Mouse (Mus musculus) forebrain, embryonic 13.5 days (tissue): Measurements from ENCODE around the gene Smndc1. TPM values are rescaled to one million over a fixed set of nuclear protein-coding genes. Genes with fewer than 3 reads are reported as not detected.

Experiments used
- ATAC-seq: fragments of 200-750 bp; cut with Nextera tagmentation; 2 replicates; pipeline ENCODE4 v1.8.0; 2017
- H3K27ac ChIP-seq: fragments of 300-500 bp; sonication (generic); 2 replicates; pipeline ENCODE4 v1.5.1; 2015; ENCODE audit warnings: inconsistent platforms, mild to moderate bottlenecking, moderate library complexity
- H3K27me3 ChIP-seq: fragments of 300-500 bp; sonication (generic); 2 replicates; pipeline ENCODE4 v1.6.1; 2015; ENCODE audit warnings: mild to moderate bottlenecking, inconsistent platforms
- H3K36me3 ChIP-seq: fragments of 300-500 bp; sonication (generic); 2 replicates; pipeline ENCODE4 v1.6.1; 2015; ENCODE audit warnings: mild to moderate bottlenecking, inconsistent platforms; ENCODE audit not compliant: poor library complexity, severe bottlenecking
- H3K4me1 ChIP-seq: fragments of 300-500 bp; sonication (generic); 2 replicates; pipeline ENCODE4 v1.6.1; 2015; ENCODE audit warnings: inconsistent platforms
- H3K4me2 ChIP-seq: fragments of 300-500 bp; sonication (generic); 2 replicates; pipeline ENCODE4 v1.6.1; 2015; ENCODE audit warnings: inconsistent platforms, mild to moderate bottlenecking, moderate library complexity
- H3K4me3 ChIP-seq: fragments of 300-500 bp; sonication (generic); 2 replicates; pipeline ENCODE4 v1.5.1; 2015; ENCODE audit warnings: mild to moderate bottlenecking, inconsistent platforms
- H3K9ac ChIP-seq: fragments of 300-500 bp; sonication (generic); 2 replicates; pipeline ENCODE4 v1.6.1; 2015; ENCODE audit warnings: mild to moderate bottlenecking, inconsistent platforms
- H3K9me3 ChIP-seq: fragments of 300-500 bp; sonication (generic); replicated peaks from 2 replicates; pipeline ENCODE4 v1.6.1; 2016; ENCODE audit warnings: inconsistent platforms
- WGBS: fragments of 180-500 bp; shearing (Covaris S2); methylation state at CpG from one replicate; pipeline ENCODE4 v1.1.7; 2015; 5-methylcytosine and 5-hydroxymethylcytosine counted together
- polyA plus RNA-seq: library from polyadenylated mRNA; unstranded; fragments of >200 nt; fragmentation: Nextera tagmentation; extraction: Ambion mirVana; gene quantifications from 2 replicates; pipeline ENCODE4 v1.2.1, GENCODE M21; 2015

Gene Smndc1
- polyA plus RNA-seq, 1 experiment from 2014 or later, result 50.9 TPM

- Histone ChIP-seq H3K36me3 (no peaks in the 10 kb centered on the region), H3K9ac (no peak overlapping the region), H3K9me3 (no peaks in the 10 kb centered on the region), H3K27ac (no peak overlapping the region), H3K4me3 (no peak overlapping the region), H3K4me2 (no peak overlapping the region), H3K4me1 (peaks cover 17% of the 10 kb centered on the region), H3K27me3 (no peaks in the 10 kb centered on the region)
- WGBS, result 19% methylated on average over 7 of the region's 7 CpGs
- ATAC-seq, result no peak
Measured at GRCm38 (mm10) chr19:53394552-53394951, 4.2 kb upstream of the Smndc1 start.

DNA sequence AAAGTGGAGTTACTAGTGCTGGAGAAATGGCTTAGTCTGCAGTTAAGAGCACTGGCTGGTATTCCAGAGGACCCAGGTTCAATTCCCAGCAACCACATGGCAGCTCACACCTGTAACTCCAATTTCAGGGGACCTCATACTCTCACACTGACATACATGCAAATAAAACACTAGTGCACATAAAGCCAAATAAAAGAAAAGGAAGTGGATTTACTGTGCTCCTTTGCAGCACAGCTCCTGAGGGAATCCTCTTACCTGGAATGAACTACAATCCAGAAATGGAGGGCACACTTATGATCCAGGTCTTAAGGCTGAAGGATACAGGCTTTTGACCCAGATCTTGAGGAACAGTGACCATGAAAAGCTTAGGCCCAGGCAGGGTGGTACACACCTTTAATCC is 3.3 kb upstream of the Smndc1 start:
- H3K9me3 ChIP-seq, result no peaks in the 10 kb centered on the region
- H3K4me1 ChIP-seq, result peaks cover 24% of the 10 kb centered on the region
- no peak overlapping the region for H3K9ac ChIP-seq
- H3K4me3 ChIP-seq, result no peak overlapping the region
- no peak for ATAC-seq
- H3K36me3 ChIP-seq, result peaks cover 3% of the 10 kb centered on the region; the same call in 1 of the 2 replicates
- no peak overlapping the region for H3K27ac ChIP-seq
- no peak overlapping the region for H3K4me2 ChIP-seq
- no peaks in the 10 kb centered on the region for H3K27me3 ChIP-seq

GRCm38 (mm10) chr19:53392781-53393343 is 2.5 kb upstream of the Smndc1 start:
- peaks cover 11% of the 10 kb centered on the region for H3K36me3 ChIP-seq
- H3K9ac ChIP-seq, result no peak overlapping the region
- no peak for ATAC-seq
- H3K9me3 ChIP-seq, result no peaks in the 10 kb centered on the region
- H3K4me2 ChIP-seq, result no peak overlapping the region
- no peak overlapping the region for H3K27ac ChIP-seq
- peaks cover 29% of the 10 kb centered on the region for H3K4me1 ChIP-seq
- no peak overlapping the region for H3K4me3 ChIP-seq
- H3K27me3 ChIP-seq, result no peaks in the 10 kb centered on the region
- 68% methylated on average over 8 of the region's 8 CpGs for WGBS

DNA sequence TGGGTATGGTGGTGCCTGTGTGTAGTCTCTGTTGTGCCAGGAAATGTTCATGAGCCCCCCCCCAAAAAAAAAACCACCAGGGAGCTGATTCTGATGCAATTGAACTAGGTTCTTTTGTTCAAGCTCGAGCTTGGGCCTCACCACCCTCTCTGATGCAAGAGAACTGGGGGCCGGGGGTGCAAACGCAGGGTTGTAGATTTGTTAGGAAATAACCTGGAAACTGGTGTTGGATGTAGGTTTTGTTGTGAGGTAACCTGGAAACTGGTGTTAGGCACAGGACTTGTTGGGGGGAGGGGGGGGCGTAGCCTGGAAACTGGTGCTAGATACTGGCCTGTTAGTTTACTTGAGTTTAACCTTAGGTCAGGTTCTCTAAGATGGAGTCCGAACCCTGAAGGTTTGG is 1.4 kb upstream of the Smndc1 start:
- Histone ChIP-seq H3K4me1 (peaks cover 35% of the 10 kb centered on the region), H3K9me3 (no peaks in the 10 kb centered on the region), H3K27me3 (no peaks in the 10 kb centered on the region), H3K4me3 (peak overlapping the region; percentile 99; the same call in 1 of the 2 replicates), H3K36me3 (peaks cover 22% of the 10 kb centered on the region), H3K4me2 (peak overlapping the region; percentile 79), H3K27ac (no peak overlapping the region), H3K9ac (peak overlapping the region; percentile 82; the same call in 1 of the 2 replicates)
- ATAC-seq, result no peak
- 80% methylated on average over 5 of the region's 5 CpGs for WGBS

DNA sequence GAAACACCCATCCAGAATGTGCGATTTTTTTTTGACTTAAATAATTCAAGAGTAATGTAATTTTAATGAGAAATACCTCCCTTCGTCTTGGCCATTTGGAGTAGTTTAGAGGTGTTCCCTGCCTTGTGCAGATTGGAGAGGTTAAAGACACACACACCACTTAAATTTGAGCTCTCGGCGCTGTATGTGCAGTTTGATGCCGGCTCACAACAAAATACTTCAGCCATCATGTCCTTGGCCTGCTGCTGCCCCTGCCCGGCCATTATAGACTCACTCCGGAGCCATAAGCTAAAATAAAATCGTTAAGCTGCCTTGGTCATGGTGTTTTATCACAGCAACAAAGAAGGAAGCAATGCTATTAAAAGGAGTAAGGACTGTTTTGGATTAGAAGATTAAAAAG is 1.0 kb upstream of the Smndc1 start:
- Histone ChIP-seq H3K27ac (no peak overlapping the region), H3K4me3 (peak overlapping the region; percentile 99), H3K27me3 (no peaks in the 10 kb centered on the region), H3K36me3 (peaks cover 24% of the 10 kb centered on the region), H3K4me1 (peaks cover 35% of the 10 kb centered on the region), H3K4me2 (peak overlapping the region; percentile 79), H3K9ac (peak overlapping the region; percentile 82), H3K9me3 (no peaks in the 10 kb centered on the region)
- ATAC-seq, result no peak
- 46% methylated on average over 8 of the region's 8 CpGs for WGBS

- WGBS, result under 1% methylated on average over 56 of the region's 59 CpGs
- H3K9ac ChIP-seq, result peak overlapping the region; percentile 99
- peak overlapping the region; percentile 97 for H3K27ac ChIP-seq
- H3K4me2 ChIP-seq, result peak overlapping the region; percentile 80
- peak; percentile 88 for ATAC-seq
- peaks cover 33% of the 10 kb centered on the region for H3K36me3 ChIP-seq
- peak overlapping the region; percentile 99 for H3K4me3 ChIP-seq
- H3K27me3 ChIP-seq, result no peaks in the 10 kb centered on the region
- H3K9me3 ChIP-seq, result no peaks in the 10 kb centered on the region
- H3K4me1 ChIP-seq, result peaks cover 35% of the 10 kb centered on the region
Measured at GRCm38 (mm10) chr19:53389851-53390431, 437 bp downstream of the Smndc1 start.

GRCm38 (mm10) chr19:53389417-53389816 is 961 bp downstream of the Smndc1 start:
- ATAC-seq, result no peak
- Histone ChIP-seq H3K36me3 (peaks cover 37% of the 10 kb centered on the region), H3K4me2 (peak overlapping the region; percentile 80), H3K9me3 (no peaks in the 10 kb centered on the region), H3K4me3 (peak overlapping the region; percentile 99), H3K27ac (0 out of 2 replicates have a peak overlapping the region, but pooled peaks have one; percentile 97), H3K9ac (peak overlapping the region; percentile 99), H3K27me3 (no peaks in the 10 kb centered on the region), H3K4me1 (peaks cover 34% of the 10 kb centered on the region)
- 27% methylated on average over 6 of the region's 6 CpGs for WGBS

- Histone ChIP-seq H3K4me2 (no peak overlapping the region), H3K9me3 (no peaks in the 10 kb centered on the region), H3K27ac (no peak overlapping the region), H3K9ac (no peak overlapping the region), H3K27me3 (no peaks in the 10 kb centered on the region), H3K4me1 (peaks cover 8% of the 10 kb centered on the region; the same call in 1 of the 2 replicates), H3K36me3 (peaks cover 82% of the 10 kb centered on the region), H3K4me3 (no peak overlapping the region)
- ATAC-seq, result no peak
- WGBS, result 95% methylated on average over 15 of the region's 15 CpGs
Measured at GRCm38 (mm10) chr19:53383336-53383735, 7.0 kb downstream of the Smndc1 start.

GRCm38 (mm10) chr19:53378421-53378820 is 12.0 kb downstream of the Smndc1 start:
- Histone ChIP-seq H3K4me1 (no peaks in the 10 kb centered on the region), H3K9ac (no peak overlapping the region), H3K27me3 (no peaks in the 10 kb centered on the region), H3K4me3 (no peak overlapping the region), H3K27ac (no peak overlapping the region), H3K4me2 (no peak overlapping the region), H3K36me3 (peaks cover 79% of the 10 kb centered on the region), H3K9me3 (no peaks in the 10 kb centered on the region)
- no peak for ATAC-seq
- 95% methylated on average over 10 of the region's 10 CpGs for WGBS

GRCm38 (mm10) chr19:53377652-53378051 is 12.7 kb downstream of the Smndc1 start:
- Histone ChIP-seq H3K36me3 (peaks cover 75% of the 10 kb centered on the region), H3K9ac (no peak overlapping the region), H3K4me3 (no peak overlapping the region), H3K4me1 (no peaks in the 10 kb centered on the region), H3K4me2 (no peak overlapping the region), H3K27me3 (no peaks in the 10 kb centered on the region), H3K9me3 (no peaks in the 10 kb centered on the region), H3K27ac (no peak overlapping the region)
- 91% methylated on average over 8 of the region's 8 CpGs for WGBS
- no peak for ATAC-seq

- Histone ChIP-seq H3K27me3 (no peaks in the 10 kb centered on the region), H3K27ac (no peak overlapping the region), H3K36me3 (peaks cover 74% of the 10 kb centered on the region), H3K9me3 (no peaks in the 10 kb centered on the region), H3K4me3 (no peak overlapping the region), H3K9ac (no peak overlapping the region), H3K4me2 (no peak overlapping the region), H3K4me1 (no peaks in the 10 kb centered on the region)
- WGBS, result 93% methylated on average over 9 of the region's 9 CpGs
- no peak for ATAC-seq
Measured at GRCm38 (mm10) chr19:53375816-53376215, 14.6 kb downstream of the Smndc1 start.

- H3K9me3 ChIP-seq, result no peaks in the 10 kb centered on the region
- H3K9ac ChIP-seq, result no peak overlapping the region
- H3K4me3 ChIP-seq, result no peak overlapping the region
- WGBS, result 96% methylated on average over 6 of the region's 6 CpGs
- H3K4me2 ChIP-seq, result no peak overlapping the region
- no peaks in the 10 kb centered on the region for H3K27me3 ChIP-seq
- no peak for ATAC-seq
- H3K4me1 ChIP-seq, result no peaks in the 10 kb centered on the region
- no peak overlapping the region for H3K27ac ChIP-seq
- H3K36me3 ChIP-seq, result peaks cover 71% of the 10 kb centered on the region
Measured at GRCm38 (mm10) chr19:53375299-53375698, 15.1 kb downstream of the Smndc1 start.

- no peak overlapping the region for H3K4me2 ChIP-seq
- no peak for ATAC-seq
- H3K27me3 ChIP-seq, result no peaks in the 10 kb centered on the region
- H3K4me1 ChIP-seq, result peaks cover 5% of the 10 kb centered on the region; the same call in 1 of the 2 replicates
- peaks cover 62% of the 10 kb centered on the region for H3K36me3 ChIP-seq
- no peak overlapping the region for H3K27ac ChIP-seq
- WGBS, result 82% methylated on average over 2 of the region's 2 CpGs
- H3K9ac ChIP-seq, result no peak overlapping the region
- no peaks in the 10 kb centered on the region for H3K9me3 ChIP-seq
- no peak overlapping the region for H3K4me3 ChIP-seq
Measured at GRCm38 (mm10) chr19:53373570-53373969, 16.8 kb downstream of the Smndc1 start.
